Mouse (Mus musculus) cerebellum, postnatal 14 days (tissue): ENCODE results near the gene Pheta2.
"Not testable (repeated sequence)": the region's sequence is repeated elsewhere in the genome, so short reads cannot be mapped to it uniquely, and the experiment has no call there.

Source experiments
- DNase-seq, 2 experiments: peaks; one replicate each; pipeline ENCODE4 v3.0.0; 2021; ENCODE audit warnings: mixed read lengths in 2 of 2

Gene Pheta2

DNA sequence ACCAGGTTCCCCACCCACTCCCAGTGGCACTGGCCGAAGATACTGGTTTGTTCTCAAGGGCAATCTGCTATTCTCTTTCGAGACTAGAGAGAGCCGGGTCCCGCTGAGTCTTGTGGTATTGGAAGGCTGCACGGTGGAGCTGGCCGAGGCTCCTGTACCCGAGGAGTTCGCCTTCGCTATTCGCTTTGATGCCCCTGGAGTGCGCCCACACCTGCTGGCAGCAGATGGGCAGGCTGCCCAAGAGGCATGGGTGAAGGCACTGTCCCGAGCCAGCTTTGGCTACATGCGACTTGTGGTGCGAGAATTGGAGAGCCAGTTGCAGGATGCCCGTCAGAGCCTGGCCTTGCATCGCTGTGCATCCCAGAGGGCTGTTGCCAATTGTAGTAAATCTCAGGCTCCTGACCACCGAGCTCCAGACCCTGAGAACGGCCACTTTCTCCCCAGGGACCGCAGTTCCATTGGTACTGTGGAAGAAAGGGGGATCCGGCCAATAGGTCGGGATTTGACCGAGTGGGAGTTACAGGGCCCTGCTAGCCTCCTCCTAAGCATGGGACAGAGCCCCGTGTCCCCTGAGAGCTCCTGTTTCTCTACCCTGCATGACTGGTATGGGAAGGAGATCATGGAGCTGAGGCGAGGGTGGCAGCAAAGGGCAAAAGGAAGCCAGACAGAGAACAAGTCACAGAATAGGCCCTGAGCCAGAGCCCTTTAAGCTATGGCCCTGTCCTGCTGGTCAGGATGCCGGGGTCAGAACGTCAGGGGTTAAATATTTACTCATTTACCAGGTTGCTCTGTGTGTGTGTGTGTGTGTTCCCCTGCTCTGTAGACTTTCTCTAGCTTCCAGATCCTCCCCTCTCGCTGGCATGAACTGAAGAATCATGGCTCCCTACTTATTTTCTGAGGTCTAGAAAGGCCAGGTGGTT, 4.9 kb downstream of the Pheta2 start:
- no peak for DNase-seq

DNA sequence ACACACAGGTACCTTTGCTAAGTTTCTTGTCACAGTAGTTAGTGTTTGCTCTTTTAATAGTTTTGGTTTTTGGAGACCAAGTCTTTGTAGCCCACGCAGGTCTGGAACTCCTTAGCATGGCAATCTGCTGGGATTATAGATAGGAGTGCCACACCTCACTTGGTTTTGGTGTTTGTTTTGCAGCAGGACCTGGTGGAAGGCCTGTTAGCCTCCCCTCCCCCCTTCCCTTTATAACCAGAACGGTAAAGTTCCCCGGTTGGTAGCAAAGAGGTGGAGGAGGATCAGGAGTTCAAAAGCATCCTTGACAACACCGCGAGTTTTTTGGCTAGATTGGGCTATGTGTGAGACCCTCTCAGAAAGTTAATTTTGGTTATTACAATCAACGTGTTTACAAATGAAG, 6.2 kb downstream of the Pheta2 start:
- no peak for DNase-seq

DNA sequence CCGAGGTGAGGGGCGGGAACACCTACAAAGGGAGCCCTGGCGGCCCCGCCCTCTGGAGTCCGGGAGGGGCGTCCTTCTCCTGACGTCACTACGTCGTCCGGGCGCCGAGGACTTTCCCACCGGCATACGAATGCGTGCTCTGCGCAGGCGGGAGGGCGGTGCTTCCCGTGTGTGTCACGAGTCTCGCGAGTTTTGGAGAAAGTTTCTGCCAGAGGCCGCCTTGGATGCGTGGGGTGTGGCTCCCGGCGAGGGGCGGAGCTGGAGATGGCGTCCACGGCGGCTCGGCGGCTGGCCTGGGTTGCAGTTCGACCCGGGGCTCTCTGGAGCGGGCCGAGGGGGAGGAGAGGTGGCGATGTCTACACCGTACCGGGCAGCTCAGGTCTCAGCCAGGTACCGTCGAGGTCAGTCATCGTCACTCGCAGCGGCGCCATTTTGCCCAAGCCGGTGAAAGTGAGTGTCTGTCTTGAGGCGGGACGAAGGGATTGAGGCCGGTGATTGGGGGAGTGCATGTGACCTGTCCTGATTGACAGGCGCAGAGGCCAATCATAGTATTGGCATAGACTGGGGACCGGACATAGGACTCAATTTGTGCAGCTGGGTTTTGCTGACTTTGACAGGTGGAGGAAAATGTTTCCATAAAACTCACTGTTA, 7.2 kb downstream of the Pheta2 start:
- peak; percentile 98 to 99 for DNase-seq

GRCm38 (mm10) chr15:82346580-82347302, 8.0 kb downstream of the Pheta2 start:
- DNase-seq = no peak

GRCm38 (mm10) chr15:82347303-82347676, 8.5 kb downstream of the Pheta2 start:
- no peak for DNase-seq

DNA sequence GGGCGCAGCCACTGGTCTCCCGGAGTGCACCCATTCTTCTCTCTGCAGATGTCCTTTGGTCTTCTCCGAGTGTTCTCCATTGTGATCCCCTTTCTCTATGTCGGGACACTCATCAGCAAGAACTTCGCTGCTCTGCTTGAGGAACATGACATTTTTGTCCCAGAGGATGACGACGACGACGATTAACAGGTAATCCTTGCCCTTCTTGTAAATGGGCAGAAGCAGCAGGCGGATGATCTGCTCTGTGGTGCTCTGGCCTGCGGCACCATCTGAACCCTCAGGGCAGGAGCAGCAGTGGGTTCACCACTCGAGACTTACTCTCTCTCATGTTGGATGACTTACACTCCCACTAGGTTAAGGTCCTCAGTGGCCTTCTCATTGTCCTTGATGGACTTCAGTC, 9.1 kb downstream of the Pheta2 start:
- no peak for DNase-seq

DNA sequence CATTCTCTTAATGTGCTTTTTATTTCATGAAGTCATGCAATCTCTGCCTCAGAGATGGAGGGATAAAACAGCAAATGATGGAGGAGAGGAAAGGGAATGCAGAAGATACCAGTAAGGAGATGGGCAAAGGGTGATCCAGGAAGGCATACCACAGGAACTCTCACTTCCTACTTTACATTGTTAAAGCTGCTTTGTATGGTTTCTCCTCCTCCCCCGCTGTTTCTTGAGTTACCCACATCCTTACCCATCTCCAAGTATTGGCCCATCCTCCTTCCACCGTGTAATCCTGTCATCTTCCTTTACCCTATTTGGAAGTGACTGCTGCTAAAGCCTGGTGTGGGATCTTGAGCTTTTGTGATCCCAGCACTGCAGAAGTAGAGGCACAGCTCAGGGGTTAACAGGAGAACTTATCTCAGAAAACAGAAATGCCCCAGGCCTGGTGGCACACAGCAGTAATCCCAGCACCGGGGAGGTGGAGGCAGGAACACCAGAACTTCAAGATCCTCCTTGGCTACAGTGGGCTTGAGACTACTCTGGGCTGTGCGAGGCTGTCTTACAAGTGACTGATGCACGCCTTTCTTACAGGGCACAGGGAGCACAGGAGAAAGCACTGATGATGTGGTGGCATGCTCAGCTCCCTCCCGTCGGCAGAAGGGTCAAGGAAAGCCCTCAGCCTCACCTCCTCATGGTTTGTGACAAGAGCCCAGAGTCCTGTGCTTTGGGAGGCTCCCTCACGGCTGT, 9.7 kb downstream of the Pheta2 start:
- no peak for DNase-seq

DNA sequence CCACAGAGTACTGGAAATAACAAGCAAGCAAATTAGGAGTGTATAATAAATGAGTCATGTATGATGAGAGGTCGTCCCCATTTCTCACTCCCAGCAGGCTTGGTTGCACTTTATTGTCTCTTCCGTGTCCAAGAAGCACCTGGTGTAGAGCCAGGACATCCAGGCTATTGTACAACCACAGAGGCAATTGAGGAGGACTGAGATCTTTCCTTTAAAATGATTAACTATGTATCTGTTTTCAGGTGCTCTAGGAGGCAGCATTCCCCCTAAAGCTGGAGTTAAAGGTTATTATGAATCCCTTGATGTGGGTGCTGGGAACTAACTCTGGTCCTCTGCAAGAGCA, 10.2 kb downstream of the Pheta2 start:
- DNase-seq = no peak

GRCm38 (mm10) chr15:82350349-82350748, 11.6 kb downstream of the Pheta2 start:
- no peak for DNase-seq

DNA sequence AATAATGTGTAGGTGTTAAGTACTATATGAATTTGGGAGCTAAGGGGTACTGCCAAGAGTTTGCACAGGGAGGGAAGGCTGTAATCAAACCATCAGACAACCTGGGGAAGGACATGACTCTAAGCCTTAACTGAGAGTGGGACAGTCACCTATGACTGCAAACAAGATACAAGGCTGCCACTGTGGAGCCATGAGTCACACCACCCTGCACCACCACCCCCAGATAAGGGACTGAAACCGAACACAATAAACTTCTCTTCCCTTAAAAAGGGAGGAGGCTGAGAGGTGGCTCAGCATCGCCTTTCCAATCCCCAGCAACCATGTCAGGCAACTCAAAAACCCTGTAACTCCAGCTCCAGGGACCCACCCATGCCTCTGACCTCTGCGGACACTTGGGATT, 12.7 kb downstream of the Pheta2 start:
- DNase-seq = no peak

- no peak for DNase-seq
These were observed 14.5 kb downstream of the Pheta2 start for GRCm38 (mm10) chr15:82353078-82353744.

GRCm38 (mm10) chr15:82353745-82354113, 15.0 kb downstream of the Pheta2 start:
- DNase-seq = no peak

DNA sequence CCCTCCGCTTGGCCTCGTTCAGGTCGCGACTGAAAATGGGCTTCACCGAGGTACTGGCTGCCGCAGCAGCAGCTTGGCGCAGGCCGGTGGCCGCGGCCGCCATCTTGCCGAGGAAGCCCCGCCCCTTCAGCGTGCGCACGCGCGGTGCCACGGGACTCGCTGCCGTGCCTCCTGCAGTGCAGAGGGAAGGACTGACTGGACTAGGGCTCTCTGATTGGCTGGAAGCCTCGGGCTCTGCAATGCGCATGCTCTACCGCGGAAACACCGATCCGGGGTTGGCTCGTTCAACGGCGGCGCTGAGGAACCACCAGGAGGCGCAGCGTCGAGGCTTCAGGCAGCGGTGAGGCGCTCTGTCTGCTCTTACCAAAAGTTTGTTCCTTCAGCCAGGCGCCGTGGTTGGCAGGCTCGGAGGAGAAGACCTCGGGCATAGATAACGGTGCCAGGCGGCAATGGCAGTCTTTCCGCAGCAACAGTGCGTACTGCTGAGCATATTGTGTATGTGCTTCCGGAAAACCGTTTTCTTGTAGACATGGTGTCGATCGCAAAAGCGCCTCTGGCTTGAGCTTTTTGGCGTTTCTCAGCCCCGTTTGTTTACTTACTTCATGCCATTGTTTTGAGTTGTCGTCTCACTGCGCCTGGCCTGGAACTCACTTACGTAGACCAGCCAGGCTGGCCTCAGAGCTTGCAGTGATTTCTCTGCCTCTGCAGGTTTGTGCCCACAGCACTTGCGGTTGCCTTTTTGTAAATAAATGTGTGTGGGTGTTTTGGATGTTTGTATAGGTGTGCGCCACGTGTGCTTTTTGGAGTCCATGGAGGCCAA, 15.6 kb downstream of the Pheta2 start, which contains the start of gene Ndufa6:
Ndufa6 (minus strand) TSS at position 197 of the 820 bp plus-strand sequence.
- peak; percentile 99 to 100 for DNase-seq

DNA sequence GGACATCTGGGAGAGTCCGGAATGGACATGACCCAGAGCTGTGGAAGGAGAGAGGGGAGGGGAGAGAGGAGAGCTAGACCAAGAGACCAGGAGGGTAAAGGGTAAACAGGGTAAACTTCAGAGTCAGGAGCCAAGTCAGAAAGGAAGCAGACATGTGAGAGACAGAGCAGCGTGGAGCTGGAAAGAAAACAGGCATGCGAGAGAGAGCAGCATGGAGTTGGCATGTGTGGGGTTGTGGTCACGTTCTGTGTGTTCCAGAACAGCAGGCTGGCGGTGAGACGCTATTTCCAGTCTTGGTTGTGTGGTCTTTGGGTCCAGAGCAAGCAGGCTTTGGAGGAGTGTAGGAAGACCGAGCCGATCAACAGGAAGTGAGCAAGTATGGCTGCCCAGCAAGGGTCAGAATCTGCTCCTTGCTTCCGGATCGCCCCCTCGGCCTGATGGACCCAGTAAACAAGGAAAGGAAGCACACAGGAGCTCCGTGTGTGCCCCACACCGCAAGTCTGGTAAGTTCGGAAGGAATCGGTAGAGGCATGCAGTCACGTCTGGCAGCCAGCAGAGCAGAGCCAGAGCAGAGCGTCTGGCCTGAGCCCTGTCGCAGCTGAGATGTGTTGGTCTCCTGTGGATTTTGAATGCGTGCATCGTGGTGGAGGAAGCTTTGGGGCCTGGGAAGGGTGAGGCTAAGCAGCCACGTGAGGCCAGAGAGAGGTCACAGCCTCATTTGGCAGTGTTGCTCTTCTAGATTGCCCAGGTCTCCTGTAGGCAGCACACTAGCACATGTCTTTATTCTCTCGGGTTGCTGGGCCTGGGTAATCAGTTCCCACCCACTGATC, 19.9 kb downstream of the Pheta2 start:
- DNase-seq = no peak

DNA sequence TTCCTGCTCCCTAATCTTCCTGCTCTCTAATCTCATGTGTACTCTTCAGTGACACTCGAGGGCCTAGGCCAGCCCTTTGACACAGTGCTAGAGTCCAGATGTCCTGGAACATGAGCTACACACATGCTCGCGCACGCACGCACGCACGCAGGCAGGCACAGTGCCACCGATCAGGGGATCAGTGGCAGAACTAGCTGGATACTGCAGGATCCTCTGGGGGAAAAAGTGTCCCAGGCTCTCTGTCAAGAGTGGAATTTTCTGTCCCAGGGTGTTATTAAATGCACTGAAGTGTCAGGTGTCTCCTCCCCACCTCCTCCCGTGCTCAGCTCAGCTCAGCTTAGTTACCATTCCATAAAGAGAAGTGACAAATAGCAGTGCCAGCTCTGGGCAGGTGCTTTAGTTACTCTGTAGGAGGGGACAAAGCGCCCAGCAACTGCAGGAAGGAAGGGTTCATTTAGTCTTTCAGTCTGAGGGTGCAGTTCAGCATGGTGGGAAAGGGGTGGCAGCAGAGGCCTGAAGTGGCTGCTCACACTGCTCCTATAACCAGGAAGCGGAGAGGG, 22.8 kb downstream of the Pheta2 start:
- DNase-seq = no peak

GRCm38 (mm10) chr15:82362234-82362633, 23.5 kb downstream of the Pheta2 start:
- no peak for DNase-seq

DNA sequence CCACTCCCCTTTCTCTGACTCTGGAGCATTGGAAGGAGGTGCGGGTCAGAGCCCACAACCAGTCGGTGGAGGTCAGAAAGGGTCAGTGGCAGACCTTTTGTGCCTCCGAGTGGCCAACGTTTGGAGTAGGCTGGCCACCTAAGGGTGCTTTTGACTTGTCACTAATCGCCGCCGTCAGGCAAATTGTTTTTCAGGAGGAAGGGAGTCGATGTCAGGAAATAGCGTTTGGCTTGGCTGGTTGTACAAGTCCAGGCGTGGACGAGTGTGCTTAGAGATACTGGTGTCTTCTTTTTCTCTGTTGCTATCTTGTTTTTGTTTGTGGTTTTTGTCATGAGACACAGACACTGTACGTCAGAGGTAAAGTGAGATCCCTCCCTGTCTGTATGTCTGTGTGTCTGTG, 25.1 kb downstream of the Pheta2 start:
- DNase-seq = not testable (repeated sequence)

DNA sequence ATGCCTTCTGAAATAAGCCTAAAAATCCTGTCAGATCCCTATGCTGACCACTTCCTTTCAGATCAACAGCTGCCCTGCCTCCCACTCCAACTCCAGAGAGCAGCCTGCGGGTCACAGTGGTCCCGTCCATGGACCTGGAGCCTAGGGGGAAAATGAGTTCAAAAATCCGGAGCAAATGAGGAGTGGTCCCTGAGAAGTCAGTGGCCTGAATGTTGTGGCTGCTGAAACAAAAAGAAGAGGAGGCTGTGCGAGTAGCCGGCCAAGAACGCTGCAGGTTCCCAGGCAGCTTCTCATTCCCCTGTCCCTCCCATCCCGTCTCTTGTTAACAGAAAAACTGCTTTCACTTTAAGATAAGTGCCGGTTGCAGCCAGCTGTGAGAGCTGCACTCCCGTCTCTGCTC, 25.8 kb downstream of the Pheta2 start:
- DNase-seq = not testable (repeated sequence)

DNA sequence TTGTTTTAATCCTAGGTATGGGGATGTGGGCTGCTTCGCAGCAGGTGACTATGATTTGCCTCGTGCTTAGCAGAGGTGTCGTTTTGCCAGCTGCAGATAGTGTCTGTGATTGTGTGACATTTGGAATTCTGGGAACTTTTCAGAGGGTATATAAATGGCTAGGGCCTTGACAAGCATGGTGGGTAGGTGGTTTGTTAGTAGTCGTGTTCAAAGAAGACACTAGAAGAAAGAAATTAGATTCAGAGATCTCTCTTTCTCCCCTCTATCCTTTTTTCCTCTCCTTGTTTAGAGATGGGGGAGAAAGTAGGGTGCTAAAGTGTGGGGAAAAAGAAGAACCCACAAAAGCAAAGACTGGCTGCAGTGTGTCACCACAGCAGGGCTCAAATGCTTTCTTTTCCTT, 29.4 kb downstream of the Pheta2 start:
- no peak for DNase-seq

- no peak for DNase-seq
These were observed 30.1 kb downstream of the Pheta2 start for GRCm38 (mm10) chr15:82368851-82369250.
